Mouse (Mus musculus): Measurements from ENCODE around the gene Pcna.

GRCm38 (mm10) chr2:132257350-132258068, 4.4 kb upstream of the Pcna start:
- TF ChIP-seq POLR2A (IDR thresholded peaks at IDR 0.05; ENCODE audit: low read depth, low read length) (no peak), CTCF (IDR thresholded peaks at IDR 0.05; ENCODE audit: borderline replicate concordance, insufficient read depth, low read length) (no peak)

All from embryonic fibroblast, embryonic 13.5 days (primary cell).